Mouse (Mus musculus): ENCODE data around the gene Alpi.

GRCm38 (mm10) chr1:87143141-87143540 is 41.7 kb upstream of the Alpi start:
- TF ChIP-seq CTCF (IDR thresholded peaks at IDR 0.05; ENCODE audit: insufficient read depth, low read depth, low read length) (no peak), POLR2A (IDR thresholded peaks at IDR 0.05; ENCODE audit: insufficient read depth, low read depth, low read length) (no peak)
